Mouse (Mus musculus): ENCODE data around the gene Zswim5.

- TF ChIP-seq CTCF (IDR thresholded peaks at IDR 0.05; ENCODE audit: extremely low read depth, insufficient read length, insufficient replicate concordance, low read depth, low read length): no peak
- TF ChIP-seq POLR2A (IDR thresholded peaks at IDR 0.05; ENCODE audit: low read depth, low read length): no peak
These were observed 5.5 kb downstream of the Zswim5 start for GRCm38 (mm10) chr4:116882679-116883078.
